Mouse (Mus musculus) layer of hippocampus, adult 11-12 months (tissue): Measurements from ENCODE around the gene Lce3e.

Experiments
- DNase-seq: peaks from one replicate; pipeline ENCODE4 v3.0.0; 2022; ENCODE audit warnings: low spot score

The Lce3e gene

GRCm38 (mm10) chr3:92966761-92967160 lies at the start of gene Lce3e:
Gene Lce3e (plus strand): TSS chr3:92967061.
- no peak for DNase-seq

DNA sequence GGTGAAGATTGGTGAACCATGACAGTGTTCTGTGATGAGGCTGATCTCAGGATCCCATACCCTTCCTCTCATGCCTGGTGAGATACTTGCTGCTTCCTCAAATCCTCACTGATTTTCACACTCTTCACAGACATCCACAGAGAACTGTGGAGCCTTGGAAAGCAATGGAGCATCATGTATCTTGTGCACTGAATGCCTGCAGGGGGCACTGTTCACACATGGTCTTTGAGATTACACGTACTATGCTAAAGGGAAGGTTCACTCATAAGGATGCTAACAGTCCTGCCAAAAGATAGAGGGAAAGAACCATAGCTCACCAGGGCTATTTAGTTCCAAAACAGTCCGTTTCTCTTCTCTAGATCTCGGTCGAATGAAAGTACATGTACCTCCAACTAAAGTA lies 46.5 kb upstream of the Lce3e start:
- DNase-seq: peak; percentile 42

GRCm38 (mm10) chr3:92926130-92926529 lies 40.7 kb upstream of the Lce3e start, which contains the start of gene Lce3a:
Gene Lce3a (minus strand): TSS chr3:92926230.
- DNase-seq: no peak

GRCm38 (mm10) chr3:92932679-92933078 lies 34.2 kb upstream of the Lce3e start, which contains the start of gene Lce3b:
Gene Lce3b (plus strand): TSS chr3:92932979.
- no peak for DNase-seq

- DNase-seq: no peak
Observed at GRCm38 (mm10) chr3:92944186-92944585, 22.7 kb upstream of the Lce3e start, which contains the start of gene Lce3c. Gene Lce3c (plus strand): TSS chr3:92944486.

DNA sequence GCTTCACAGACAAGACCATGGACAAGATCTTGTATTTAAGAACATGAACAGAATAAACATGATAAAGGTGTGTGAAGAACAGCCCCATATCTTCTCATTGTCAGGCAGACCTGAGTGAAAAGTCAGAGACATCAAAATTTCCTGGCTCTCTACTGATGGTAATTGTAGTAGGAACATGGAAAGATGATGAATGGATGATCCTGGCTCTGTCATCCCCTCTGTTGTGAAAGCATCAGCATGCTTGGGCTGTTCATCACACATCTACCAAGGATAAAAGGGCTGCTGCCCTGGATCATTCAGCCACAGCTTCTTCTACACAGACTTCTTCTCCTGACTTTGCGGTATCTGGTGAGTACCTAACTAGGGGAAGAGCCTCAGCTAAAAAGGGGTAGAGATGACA lies 9.8 kb upstream of the Lce3e start, which contains the start of gene Lce3d:
Gene Lce3d, plus strand, starts transcription at position 301 of the 400 bp plus-strand sequence.
- DNase-seq: no peak

- DNase-seq: no peak
Observed at GRCm38 (mm10) chr3:92978484-92978883, 11.6 kb downstream of the Lce3e start.

GRCm38 (mm10) chr3:92991926-92992325 lies 25.1 kb downstream of the Lce3e start, which contains the start of gene Lce3f:
Gene Lce3f (plus strand): TSS chr3:92992226.
- no peak for DNase-seq

DNA sequence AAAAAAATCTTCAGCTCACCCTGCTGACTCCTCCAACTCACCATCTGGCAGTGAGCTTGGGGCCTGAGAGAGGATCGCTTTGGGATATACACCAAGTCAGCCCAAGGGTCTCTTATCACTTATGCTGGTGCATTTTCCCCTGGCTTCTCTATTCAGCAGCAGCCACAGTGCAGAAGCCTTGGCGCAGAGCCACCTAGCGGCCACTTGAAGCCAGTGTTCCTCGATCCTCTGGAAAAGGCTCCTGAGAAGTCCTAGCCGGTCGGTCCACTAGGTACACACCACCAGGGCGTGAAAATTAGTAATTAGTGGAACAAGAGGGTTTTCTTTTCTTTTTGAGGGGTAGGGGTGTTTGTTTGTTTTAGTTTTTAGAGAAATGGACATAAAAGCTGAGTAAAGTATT lies 31.8 kb downstream of the Lce3e start:
- peak; percentile 70 for DNase-seq

DNA sequence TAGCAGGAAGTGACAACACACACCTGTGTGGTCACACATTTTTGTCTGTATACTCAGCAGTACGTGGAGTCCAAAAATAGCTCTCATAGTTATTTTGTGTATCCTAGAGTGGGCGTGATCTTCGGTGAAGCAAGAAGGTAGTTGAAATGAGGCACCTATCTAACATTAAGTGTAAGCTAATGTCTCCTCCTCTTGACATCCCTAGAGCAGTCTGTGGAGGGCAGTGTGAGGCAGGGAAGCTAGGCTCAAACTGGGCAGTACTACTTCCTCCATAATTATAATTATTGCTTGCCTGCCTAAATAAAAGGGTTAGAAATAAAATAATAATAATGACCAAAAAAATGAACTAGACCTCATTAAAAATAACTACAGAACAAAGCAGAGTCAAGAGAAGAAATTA lies 33.8 kb downstream of the Lce3e start:
- DNase-seq: no peak

DNA sequence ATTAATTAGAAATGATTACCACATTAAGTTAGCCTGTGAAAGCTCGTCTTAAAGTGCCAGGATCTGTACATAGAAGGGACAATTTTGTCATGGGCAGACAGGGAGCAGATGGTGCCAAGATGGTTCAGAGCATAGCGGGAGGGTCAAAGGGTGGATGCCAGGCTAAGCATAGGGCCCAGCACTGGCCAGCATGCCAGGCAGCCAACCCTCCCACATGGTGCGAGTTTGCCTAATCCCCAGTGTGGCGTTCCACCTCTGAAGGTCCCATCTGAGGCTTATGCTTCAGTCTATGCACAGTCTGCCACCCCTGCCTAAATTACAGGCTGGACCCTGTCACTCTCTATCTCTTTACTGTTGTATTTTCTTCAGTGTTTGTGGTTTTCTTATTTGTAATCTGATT lies 36.0 kb downstream of the Lce3e start:
- DNase-seq: no peak

GRCm38 (mm10) chr3:93014378-93014801 lies 47.5 kb downstream of the Lce3e start:
- DNase-seq: peak; percentile 19

DNA sequence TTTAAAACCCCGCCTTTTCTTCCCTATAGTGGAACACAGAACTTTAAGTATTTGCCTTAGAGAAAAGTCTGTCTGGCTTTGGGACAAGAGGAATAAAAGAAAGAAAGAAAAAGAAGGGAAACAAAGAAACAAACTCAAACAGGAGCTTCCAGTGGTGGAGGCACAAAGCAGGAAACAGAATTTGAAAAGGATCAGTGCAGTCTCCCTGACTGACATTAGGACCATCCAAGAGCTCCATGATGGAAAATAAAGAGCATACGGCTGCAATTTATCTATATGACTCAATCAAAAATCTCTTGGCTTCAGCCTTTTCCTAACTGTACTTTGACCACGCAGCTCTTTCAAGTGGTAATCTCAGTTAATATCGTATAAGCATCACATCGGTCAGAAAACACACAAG lies 48.0 kb downstream of the Lce3e start:
- DNase-seq: no peak

GRCm38 (mm10) chr3:93015460-93016104 lies 48.7 kb downstream of the Lce3e start, which contains the start of gene Crct1:
Gene Crct1 (minus strand): TSS chr3:93015687.
- DNase-seq: no peak
